Mouse (Mus musculus): ENCODE measurements around the gene Slit2. TPM values are rescaled to one million over a fixed set of nuclear protein-coding genes. Genes with fewer than 3 reads are reported as not detected.

Gene Slit2
- total RNA-seq, 1 experiment from 2014 or later: 45.5 TPM

GRCm38 (mm10) chr5:48050637-48051314 lies 67.8 kb downstream of the Slit2 start:
- DNase-seq: no peak

- no peak for DNase-seq
Observed at GRCm38 (mm10) chr5:48058612-48059011, 75.7 kb downstream of the Slit2 start.

GRCm38 (mm10) chr5:48060715-48061114 lies 77.8 kb downstream of the Slit2 start:
- DNase-seq: no peak

DNA sequence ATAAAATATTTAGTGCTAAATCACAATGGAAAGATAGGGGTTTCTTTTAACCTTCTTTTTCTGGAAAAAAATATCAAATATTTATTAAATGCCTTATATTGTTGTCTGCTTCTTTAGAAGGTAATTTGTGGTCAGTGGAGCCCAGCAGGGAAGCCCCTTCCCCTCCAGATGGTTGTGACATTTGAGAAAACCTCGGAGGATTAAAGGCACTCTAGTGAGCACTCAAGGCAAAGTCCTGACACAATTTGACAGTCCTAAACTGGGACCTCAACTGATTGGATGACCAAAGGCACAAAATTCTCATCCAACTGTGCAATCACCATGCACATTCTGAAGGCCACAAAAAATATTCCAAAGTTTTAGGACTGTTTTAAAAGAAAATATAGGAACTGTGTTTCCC lies 95.8 kb downstream of the Slit2 start:
- no peak for DNase-seq

- no peak for DNase-seq
Observed at GRCm38 (mm10) chr5:48081223-48081881, 98.4 kb downstream of the Slit2 start.

GRCm38 (mm10) chr5:48113400-48113799 lies 130.5 kb downstream of the Slit2 start:
- no peak for DNase-seq

DNA sequence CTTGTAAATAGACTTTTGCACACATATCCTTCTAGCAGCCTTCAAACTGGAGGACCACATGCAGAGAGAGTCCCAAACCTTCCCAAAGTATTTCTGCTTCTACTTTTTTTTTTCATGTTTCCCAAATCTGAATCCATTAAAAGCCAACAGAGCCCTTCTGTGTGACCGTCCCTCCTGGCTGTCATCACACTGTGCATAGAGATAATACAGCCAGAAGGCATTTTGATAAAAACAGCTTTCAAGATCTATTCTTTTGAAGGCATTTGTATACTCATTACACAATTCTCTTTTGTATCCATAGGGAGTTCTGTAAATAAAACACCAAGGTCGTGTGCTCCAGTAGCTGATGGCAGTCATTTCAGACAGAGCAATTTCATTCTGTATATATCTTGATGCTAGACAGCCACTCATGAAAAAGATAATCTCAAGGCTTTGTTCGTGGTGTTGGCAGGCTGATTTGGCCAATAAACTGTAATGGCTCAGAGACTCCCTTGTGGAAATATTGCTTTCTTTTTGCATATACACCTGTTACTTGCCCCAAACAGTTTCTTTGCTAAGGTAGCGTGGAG lies 132.1 kb downstream of the Slit2 start:
- no peak for DNase-seq

GRCm38 (mm10) chr5:48122651-48123050 lies 139.7 kb downstream of the Slit2 start:
- DNase-seq: no peak

DNA sequence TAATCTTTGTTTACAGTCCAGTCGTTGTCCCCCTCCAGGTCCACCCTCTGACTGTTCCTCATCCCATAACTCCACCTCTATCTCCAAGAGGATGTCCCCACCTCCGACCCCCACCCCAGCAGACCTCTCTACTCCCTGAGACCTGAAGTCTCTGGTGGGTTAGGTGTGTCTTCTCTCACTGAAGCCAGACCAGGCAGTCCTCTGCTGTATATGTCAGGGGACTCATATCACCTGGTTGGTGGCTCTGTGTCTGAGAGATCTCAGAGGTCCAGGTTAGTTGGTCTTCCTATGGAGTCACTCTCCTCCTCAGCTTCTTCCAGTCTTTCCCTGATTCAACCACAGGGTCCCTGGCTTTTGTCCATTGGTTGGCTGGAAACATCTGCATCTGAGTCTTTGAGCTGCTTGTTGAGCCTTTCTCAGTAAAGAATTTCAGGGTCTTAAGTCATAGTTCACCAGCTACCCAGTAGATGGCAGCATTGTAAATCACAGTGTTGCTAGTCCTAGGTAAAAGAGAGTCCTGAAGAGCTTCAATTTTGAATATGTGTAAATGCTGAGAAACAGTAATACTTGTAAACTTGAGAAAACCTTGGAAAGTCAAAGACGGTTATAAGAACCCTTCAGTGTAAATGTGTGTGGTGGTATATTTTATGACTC lies 143.0 kb downstream of the Slit2 start:
- DNase-seq: no peak

DNA sequence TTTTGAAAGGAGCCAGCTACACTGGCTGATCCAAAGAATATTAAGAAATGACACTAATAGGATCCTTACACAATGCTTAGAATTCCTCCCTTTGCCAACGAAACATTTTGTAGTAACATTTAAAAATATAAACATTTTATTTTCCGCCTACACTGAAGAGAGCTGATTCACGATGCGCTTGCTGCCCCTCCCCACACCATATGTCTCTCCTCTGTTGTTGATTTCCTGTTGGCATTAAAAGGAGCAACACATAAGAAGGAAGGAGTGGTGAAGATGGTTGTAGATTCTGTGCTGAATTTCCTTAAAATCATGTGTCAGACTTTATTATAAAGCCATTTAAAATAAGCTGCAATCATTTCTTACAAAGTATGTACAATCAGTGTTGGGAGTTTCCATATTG lies 147.0 kb downstream of the Slit2 start:
- no peak for DNase-seq

GRCm38 (mm10) chr5:48136571-48136970 lies 153.6 kb downstream of the Slit2 start:
- peak; percentile 1 for DNase-seq

DNA sequence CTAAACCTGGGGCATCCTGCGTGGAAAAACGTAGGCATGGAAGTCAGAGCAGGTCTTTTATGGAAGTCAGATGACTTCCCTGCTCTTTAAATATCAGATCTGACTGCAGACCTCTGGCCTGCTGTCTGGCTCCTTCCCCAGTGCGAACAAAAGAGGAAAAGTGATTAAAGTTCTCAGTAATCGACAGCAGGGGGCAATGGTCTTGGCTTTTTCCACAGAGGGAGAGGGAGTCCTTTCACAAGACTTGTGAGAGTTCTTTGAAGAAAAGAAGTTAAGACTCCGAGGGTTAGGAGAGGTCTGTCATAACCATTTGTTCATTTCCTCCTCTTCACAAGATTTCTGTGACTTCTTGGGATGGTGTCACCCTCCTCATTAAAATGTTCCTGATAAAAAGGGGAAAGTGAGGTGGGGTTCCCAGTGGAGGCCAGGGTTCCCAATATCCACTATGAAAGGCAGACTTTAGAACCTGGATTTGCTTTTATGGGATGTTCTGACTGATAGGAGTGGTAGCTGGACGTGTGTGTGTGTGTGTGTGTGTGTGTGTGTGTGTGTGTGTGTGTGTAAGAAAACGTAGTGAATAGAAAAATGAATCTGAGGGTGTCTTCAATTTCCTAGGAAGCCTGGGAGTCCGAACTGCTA lies 156.0 kb downstream of the Slit2 start:
- no peak for DNase-seq

DNA sequence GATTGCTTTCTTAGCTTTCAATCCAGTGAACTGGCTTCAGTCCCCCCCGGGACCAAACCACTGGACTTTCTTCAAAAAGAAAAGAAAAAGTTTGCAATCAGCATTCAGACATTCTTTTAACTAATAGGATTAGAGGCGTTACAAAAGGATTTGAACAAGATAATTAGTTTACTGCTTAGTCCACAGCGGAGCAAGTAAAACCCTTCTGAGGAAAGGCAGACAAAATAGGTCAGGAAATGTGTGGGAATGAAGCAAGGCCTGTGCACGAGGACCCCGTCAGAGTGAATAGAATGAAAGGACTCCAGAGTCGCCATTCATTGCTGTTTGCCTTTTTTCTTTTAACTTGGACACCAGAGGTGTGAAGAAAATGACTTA lies 156.5 kb downstream of the Slit2 start:
- DNase-seq: no peak

- no peak for DNase-seq
Observed at GRCm38 (mm10) chr5:48146082-48146481, 163.1 kb downstream of the Slit2 start.

GRCm38 (mm10) chr5:48160829-48161228 lies 177.9 kb downstream of the Slit2 start:
- no peak for DNase-seq

DNA sequence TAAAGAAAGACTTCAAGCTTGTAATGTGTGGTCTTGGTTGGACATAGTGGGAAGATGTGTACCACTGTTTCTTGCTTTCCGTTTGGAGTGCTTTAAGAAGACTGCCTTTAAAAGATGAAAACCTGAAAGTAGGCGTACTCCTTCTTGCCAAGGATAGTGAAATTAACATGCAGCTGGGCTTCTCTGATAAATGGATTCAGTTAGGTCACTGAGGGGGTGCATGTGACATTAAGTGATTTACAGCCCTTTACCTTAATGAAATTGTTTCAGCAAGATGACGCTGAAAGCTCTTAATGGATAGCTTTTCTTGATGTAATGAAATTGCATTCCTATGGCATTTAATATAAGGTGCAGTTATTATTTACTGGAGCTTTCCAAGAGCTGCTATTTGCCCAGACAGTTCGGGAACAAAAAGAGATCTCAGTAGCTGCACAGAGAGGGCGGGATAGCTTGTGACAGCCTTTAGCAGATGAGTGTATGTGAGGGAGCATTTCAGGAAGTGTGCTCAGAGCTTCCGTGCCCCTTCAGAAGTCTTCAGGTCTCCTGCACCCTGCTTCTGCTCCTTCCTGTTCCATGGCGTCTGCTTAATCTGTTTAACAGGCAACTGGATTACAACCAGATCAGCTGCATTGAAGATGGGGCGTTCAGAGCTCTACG lies 198.8 kb downstream of the Slit2 start:
- no peak for DNase-seq

DNA sequence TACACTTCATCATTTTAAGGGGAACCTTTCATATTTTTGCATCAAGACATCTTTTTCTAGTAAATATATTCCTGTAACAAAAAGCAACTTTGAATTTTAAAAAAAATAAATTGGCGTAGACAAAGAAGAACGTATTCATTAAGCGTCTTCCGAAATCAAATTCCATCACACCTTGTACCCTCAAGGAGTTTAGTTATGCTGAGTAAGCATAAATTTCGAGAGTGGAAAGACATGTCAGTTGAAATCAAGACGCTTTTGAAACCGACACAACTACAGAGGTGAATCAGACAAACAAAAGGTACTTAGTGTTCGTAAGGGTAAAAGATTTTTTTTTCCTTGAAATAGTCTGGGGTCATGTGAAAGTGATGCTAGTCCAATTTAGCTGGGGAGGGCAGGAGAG lies 201.4 kb downstream of the Slit2 start:
- DNase-seq: no peak

DNA sequence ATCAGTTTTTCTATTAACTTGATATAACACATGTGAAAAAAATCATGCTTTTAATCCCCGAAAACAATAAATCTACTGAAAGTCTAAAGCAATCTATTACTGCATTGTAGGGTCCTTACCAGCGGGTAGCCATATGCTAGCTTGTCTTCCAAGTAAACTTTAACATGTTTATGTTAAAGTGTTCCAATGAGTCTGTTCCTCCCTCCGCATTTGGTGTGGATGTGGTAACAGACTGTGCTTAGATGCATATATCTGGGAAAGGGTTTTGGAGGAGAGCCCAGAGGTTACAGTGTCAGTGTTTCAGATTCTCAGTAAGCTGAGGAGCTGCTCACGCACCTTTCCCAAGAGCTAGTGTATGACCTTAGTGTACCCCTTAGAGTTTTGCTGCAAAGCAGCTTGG lies 204.9 kb downstream of the Slit2 start:
- no peak for DNase-seq

DNA sequence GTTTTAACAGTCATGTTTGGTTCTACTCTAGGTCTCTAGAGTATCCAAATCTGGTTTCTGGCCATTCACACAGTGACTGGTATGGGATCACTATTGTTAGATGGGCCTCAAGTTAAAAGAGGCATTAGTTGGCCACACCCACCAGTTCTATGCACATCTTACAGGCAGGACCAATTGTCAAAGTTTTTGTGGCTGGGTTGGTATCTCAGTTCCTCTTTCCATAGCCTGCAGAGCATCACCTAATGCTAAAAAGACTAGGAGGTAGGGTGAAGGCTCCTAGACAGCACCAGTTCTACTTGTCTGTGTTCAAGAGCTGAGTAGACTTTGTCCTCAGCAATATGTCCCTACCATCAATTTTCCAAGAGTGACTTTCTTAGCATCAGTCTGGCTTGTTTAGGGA lies 216.4 kb downstream of the Slit2 start:
- no peak for DNase-seq

- no peak for DNase-seq
Observed at GRCm38 (mm10) chr5:48215248-48215647, 232.3 kb downstream of the Slit2 start.

GRCm38 (mm10) chr5:48219624-48220155 lies 236.8 kb downstream of the Slit2 start:
- DNase-seq: no peak

- no peak for DNase-seq
Observed at GRCm38 (mm10) chr5:48225500-48225899, 242.6 kb downstream of the Slit2 start.

Measured in adrenal gland, postnatal 25 days (tissue).